Mouse (Mus musculus) intestine, embryonic 14.5 days (tissue): Measurements from ENCODE around the gene Nepro. TPM values are rescaled to one million over a fixed set of nuclear protein-coding genes. Genes with fewer than 3 reads are reported as not detected.

ENCODE experiments used
- ATAC-seq: fragments of 200-750 bp; cut with Nextera tagmentation; replicated peaks from 2 replicates; pipeline ENCODE4 v1.8.0; 2017; ENCODE audit warnings: low read depth, moderate number of reproducible peaks, moderate TSS enrichment, moderate library complexity; ENCODE audit not compliant: low FRiP score, low TSS enrichment
- DNase-seq: peaks from one replicate; pipeline ENCODE4 v3.0.0-alpha.2; 2018; ENCODE audit warnings: low spot score
- H3K27ac ChIP-seq: fragments of 300-500 bp; sonication (generic); 2 replicates; pipeline ENCODE4 v1.5.1; 2014; ENCODE audit warnings: low read depth, mild to moderate bottlenecking, control low read depth
- H3K27me3 ChIP-seq: fragments of 300-500 bp; sonication (generic); replicated peaks from 2 replicates; pipeline ENCODE4 v1.6.1; 2014; ENCODE audit warnings: low read length, control low read depth; ENCODE audit not compliant: control insufficient read depth, insufficient read depth
- H3K36me3 ChIP-seq: fragments of 300-500 bp; sonication (generic); 2 replicates; pipeline ENCODE4 v1.6.1; 2014; ENCODE audit warnings: low read length, control low read depth; ENCODE audit not compliant: control insufficient read depth, insufficient read depth
- H3K4me1 ChIP-seq: fragments of 300-500 bp; sonication (generic); replicated peaks from 2 replicates; pipeline ENCODE4 v1.6.1; 2014; ENCODE audit warnings: low read length, control low read depth, mixed read lengths; ENCODE audit not compliant: control insufficient read depth, insufficient read depth
- H3K4me2 ChIP-seq: fragments of 300-500 bp; sonication (generic); 2 replicates; pipeline ENCODE4 v1.6.1; 2014; ENCODE audit warnings: low read length
- H3K4me3 ChIP-seq: fragments of 300-500 bp; sonication (generic); 2 replicates; pipeline ENCODE4 v1.5.1; 2014; ENCODE audit warnings: low read depth, low read length, control low read depth, mixed read lengths
- H3K9ac ChIP-seq: fragments of 300-500 bp; sonication (generic); 2 replicates; pipeline ENCODE4 v1.6.1; 2014; ENCODE audit warnings: mild to moderate bottlenecking, low read length
- H3K9me3 ChIP-seq: fragments of 300-500 bp; sonication (generic); 2 replicates; pipeline ENCODE4 v1.6.1; 2016; ENCODE audit warnings: low read length, control low read depth; ENCODE audit not compliant: control insufficient read depth
- WGBS: fragments of 180-500 bp; shearing (Covaris S2); extraction: QIAGEN DNeasy Blood & Tissue Kit; methylation state at CpG from one replicate; pipeline ENCODE4 v1.1.7; 2014; 5-methylcytosine and 5-hydroxymethylcytosine counted together
- polyA plus RNA-seq: library from polyadenylated mRNA; unstranded; fragments of >200 nt; fragmentation: Nextera tagmentation; extraction: Ambion mirVana; gene quantifications from 2 replicates; pipeline ENCODE4 v1.2.1, GENCODE M21; 2014

The Nepro gene
- polyA plus RNA-seq, 1 experiment from 2014 or later, result 11.3 TPM

- Histone ChIP-seq H3K9ac (no peak overlapping the region), H3K36me3 (peaks cover 16% of the 10 kb centered on the region), H3K4me2 (no peak overlapping the region), H3K27me3 (no peaks in the 10 kb centered on the region), H3K4me3 (no peak overlapping the region), H3K4me1 (peaks cover 19% of the 10 kb centered on the region), H3K27ac (no peak overlapping the region), H3K9me3 (no peaks in the 10 kb centered on the region)
- WGBS, result 77% methylated on average over 7 of the region's 7 CpGs
- DNase-seq (no peak), ATAC-seq (no peak)
Observed at GRCm38 (mm10) chr16:44719349-44719748, 4.8 kb upstream of the Nepro start.

DNA sequence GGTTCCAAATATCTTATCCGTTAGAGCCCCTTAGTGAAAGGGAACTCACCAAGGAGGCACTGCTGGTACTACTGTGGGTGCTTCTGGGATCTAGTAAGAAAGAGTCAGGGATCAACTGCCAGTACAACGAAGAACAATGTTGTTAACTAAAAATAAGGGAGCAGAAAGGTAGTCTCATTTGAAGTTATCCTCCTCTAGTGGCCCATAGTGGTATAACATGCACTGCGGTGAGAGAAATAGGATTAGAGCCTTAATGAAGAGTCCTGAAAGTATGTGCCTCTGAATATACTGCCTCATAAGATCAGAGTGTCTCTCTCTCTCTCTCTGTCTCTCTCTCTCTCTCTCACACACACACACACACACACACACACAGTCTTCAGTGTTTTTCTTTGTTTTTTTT is 3.6 kb upstream of the Nepro start:
- Histone ChIP-seq H3K4me2 (no peak overlapping the region), H3K4me1 (peaks cover 22% of the 10 kb centered on the region), H3K4me3 (no peak overlapping the region), H3K9ac (no peak overlapping the region), H3K27ac (no peak overlapping the region), H3K9me3 (no peaks in the 10 kb centered on the region), H3K27me3 (no peaks in the 10 kb centered on the region), H3K36me3 (peaks cover 16% of the 10 kb centered on the region)
- ATAC-seq (no peak), DNase-seq (no peak)
- 84% methylated on average over 3 of the region's 3 CpGs for WGBS

- H3K9me3 ChIP-seq, result no peaks in the 10 kb centered on the region
- H3K4me1 ChIP-seq, result peaks cover 25% of the 10 kb centered on the region
- H3K9ac ChIP-seq, result no peak overlapping the region
- no peak for DNase-seq
- peaks cover 23% of the 10 kb centered on the region for H3K36me3 ChIP-seq
- H3K4me2 ChIP-seq, result no peak overlapping the region
- no peak overlapping the region for H3K4me3 ChIP-seq
- ATAC-seq, result no peak
- 65% methylated on average over 2 of the region's 2 CpGs for WGBS
- H3K27ac ChIP-seq, result 0 out of 2 replicates have a peak overlapping the region, but pooled peaks have one; percentile 22
- H3K27me3 ChIP-seq, result no peaks in the 10 kb centered on the region
Observed at GRCm38 (mm10) chr16:44722666-44723065, 1.4 kb upstream of the Nepro start.

DNA sequence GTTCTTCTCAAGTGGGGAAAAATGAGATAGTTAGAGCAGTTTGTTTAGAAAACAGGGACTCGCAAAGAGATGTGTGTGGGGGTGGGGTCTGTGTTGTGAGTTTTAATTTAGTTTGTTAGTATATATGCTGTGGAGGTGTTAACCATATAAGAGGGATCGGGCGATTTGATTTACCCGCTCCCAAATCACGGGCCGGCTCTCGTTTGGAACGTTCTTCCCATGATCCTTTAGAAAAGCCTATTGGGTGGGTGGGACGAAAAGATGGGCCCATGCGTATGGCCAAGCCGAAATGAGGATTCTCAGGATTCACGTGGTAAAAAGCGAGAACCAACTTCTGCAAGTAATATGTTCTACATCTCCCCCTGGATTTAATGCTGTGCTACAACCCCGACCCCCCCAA is 746 bp downstream of the Nepro start:
- DNase-seq (no peak), ATAC-seq (peak; percentile 28)
- H3K27ac ChIP-seq, result peak overlapping the region; percentile 90
- H3K36me3 ChIP-seq, result peaks cover 32% of the 10 kb centered on the region
- H3K27me3 ChIP-seq, result no peaks in the 10 kb centered on the region
- H3K4me2 ChIP-seq, result peak overlapping the region; percentile 84
- peak overlapping the region; percentile 89 for H3K9ac ChIP-seq
- peaks cover 25% of the 10 kb centered on the region for H3K4me1 ChIP-seq
- H3K9me3 ChIP-seq, result no peaks in the 10 kb centered on the region
- under 1% methylated on average over 14 of the region's 14 CpGs for WGBS
- peak overlapping the region; percentile 91 for H3K4me3 ChIP-seq

DNA sequence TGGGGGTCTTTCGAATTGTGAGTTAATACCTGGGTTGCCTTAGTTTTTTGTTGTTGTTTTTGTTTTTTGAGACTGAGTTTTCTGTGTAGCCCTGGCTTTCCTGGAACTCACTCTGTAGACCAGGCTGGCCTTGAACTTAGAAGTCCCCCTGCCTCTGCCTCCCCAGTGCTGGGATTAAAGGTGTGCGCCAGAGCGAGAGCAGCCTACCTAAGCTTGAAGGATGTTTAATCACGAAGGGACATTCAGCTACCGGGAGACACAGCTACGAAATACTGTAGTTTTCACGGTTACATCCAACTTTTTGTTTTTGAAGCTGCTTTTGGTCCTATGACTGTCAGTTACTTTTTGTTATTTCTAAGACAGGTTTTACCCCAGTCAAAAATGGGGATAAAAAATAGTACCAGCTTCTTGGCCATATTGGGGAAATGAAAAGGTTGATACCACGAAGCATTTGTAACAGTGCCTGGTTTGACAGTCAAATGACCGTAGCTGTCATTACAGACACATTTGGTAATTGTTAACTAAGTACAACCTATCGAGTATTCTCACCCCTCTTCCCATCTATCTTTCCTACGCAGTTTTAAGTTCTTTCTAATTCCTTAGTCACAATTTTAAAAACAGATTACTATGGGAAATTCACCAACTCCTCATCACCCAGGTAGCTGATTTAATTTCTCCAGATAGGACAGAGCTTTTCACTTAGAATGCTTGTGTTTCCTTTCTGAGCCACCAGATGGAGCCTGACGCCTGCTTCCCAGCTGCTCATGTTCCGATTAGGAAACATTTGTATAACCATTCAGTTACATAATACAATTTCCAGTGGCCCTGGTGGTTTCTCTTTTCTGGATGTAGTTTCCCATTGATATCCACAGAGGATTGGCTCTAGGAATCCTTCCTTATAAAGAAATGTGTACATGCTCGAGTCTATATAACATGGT is 1.5 kb downstream of the Nepro start:
- H3K9me3 ChIP-seq, result no peaks in the 10 kb centered on the region
- peaks cover 33% of the 10 kb centered on the region for H3K36me3 ChIP-seq
- peak overlapping the region; percentile 91 for H3K4me3 ChIP-seq
- H3K27me3 ChIP-seq, result no peaks in the 10 kb centered on the region
- peak overlapping the region; percentile 84 for H3K4me2 ChIP-seq
- peaks cover 25% of the 10 kb centered on the region for H3K4me1 ChIP-seq
- DNase-seq, result no peak
- peak overlapping the region; percentile 89 for H3K9ac ChIP-seq
- WGBS, result 38% methylated on average over 14 of the region's 14 CpGs
- peak overlapping the region; percentile 90; the same call in 1 of the 2 replicates for H3K27ac ChIP-seq
- no peak for ATAC-seq

GRCm38 (mm10) chr16:44727525-44727924 is 3.4 kb downstream of the Nepro start:
- Histone ChIP-seq H3K36me3 (peaks cover 52% of the 10 kb centered on the region), H3K9ac (no peak overlapping the region), H3K4me1 (peaks cover 19% of the 10 kb centered on the region), H3K4me3 (no peak overlapping the region), H3K9me3 (no peaks in the 10 kb centered on the region), H3K4me2 (no peak overlapping the region), H3K27me3 (no peaks in the 10 kb centered on the region), H3K27ac (no peak overlapping the region)
- ATAC-seq (no peak), DNase-seq (no peak)
- WGBS, result 95% methylated on average over 3 of the region's 3 CpGs

- peaks cover 98% of the 10 kb centered on the region for H3K36me3 ChIP-seq
- no peaks in the 10 kb centered on the region for H3K9me3 ChIP-seq
- H3K27me3 ChIP-seq, result no peaks in the 10 kb centered on the region
- no peak overlapping the region for H3K9ac ChIP-seq
- no peak overlapping the region for H3K4me3 ChIP-seq
- WGBS, result 85% methylated on average over 3 of the region's 3 CpGs
- H3K4me1 ChIP-seq, result no peaks in the 10 kb centered on the region
- DNase-seq (no peak), ATAC-seq (no peak)
- no peak overlapping the region for H3K27ac ChIP-seq
- H3K4me2 ChIP-seq, result no peak overlapping the region
Observed at GRCm38 (mm10) chr16:44734059-44734458, 10.0 kb downstream of the Nepro start.

- H3K9ac ChIP-seq, result no peak overlapping the region
- no peaks in the 10 kb centered on the region for H3K4me1 ChIP-seq
- WGBS, result 91% methylated on average over 5 of the region's 5 CpGs
- H3K4me3 ChIP-seq, result no peak overlapping the region
- H3K27ac ChIP-seq, result no peak overlapping the region
- peaks cover 96% of the 10 kb centered on the region for H3K36me3 ChIP-seq
- no peak overlapping the region for H3K4me2 ChIP-seq
- H3K9me3 ChIP-seq, result no peaks in the 10 kb centered on the region
- ATAC-seq, result no peak
- DNase-seq, result no peak
- no peaks in the 10 kb centered on the region for H3K27me3 ChIP-seq
Observed at GRCm38 (mm10) chr16:44735676-44736075, 11.6 kb downstream of the Nepro start.

DNA sequence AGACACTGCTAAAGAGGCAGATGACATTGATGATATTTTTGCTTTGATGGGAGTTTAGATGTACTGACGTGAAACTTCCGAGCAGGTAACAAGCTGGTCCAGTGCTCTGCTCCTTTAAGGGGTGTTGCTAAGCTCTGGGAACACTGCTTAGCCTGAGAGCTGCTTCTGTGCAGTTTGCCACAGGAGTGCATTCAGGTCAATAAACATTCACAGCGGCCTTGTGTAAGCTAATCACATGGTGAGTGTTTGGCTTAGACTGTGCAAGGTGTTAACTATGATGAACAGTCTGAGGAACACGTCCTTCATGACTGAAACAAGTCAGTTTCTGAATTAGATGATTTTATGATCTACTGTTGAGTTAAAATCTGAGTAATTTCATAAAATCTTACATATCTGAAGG is 12.0 kb downstream of the Nepro start:
- peaks cover 96% of the 10 kb centered on the region for H3K36me3 ChIP-seq
- no peak overlapping the region for H3K27ac ChIP-seq
- 73% methylated on average over 4 of the region's 4 CpGs for WGBS
- H3K9ac ChIP-seq, result no peak overlapping the region
- H3K4me1 ChIP-seq, result no peaks in the 10 kb centered on the region
- no peak for DNase-seq
- no peak overlapping the region for H3K4me3 ChIP-seq
- ATAC-seq, result no peak
- H3K4me2 ChIP-seq, result no peak overlapping the region
- H3K9me3 ChIP-seq, result no peaks in the 10 kb centered on the region
- no peaks in the 10 kb centered on the region for H3K27me3 ChIP-seq
